Mouse (Mus musculus) B cell, adult (primary cell): ENCODE data around the gene Tcaf2. TPM values are rescaled to one million over a fixed set of nuclear protein-coding genes. Genes with fewer than 3 reads are reported as not detected.

Experiments
- total RNA-seq: library from RNA; stranded (reverse); gene quantifications from 4 replicates; pipeline ENCODE4 v1.2.4, GENCODE M21; 2023; ENCODE audit not compliant: inconsistent age

The Tcaf2 gene
- not detected in 4 replicates for total RNA-seq

GRCm38 (mm10) chr6:42644912-42645549, at the start of gene Tcaf2:
Gene Tcaf2 (minus strand): TSS chr6:42645254.

GRCm38 (mm10) chr6:42597592-42597991, 47.5 kb downstream of the Tcaf2 start, which contains the start of gene Tcaf3:
Gene Tcaf3 (minus strand): TSS chr6:42597692.

Other genes starting within 250 kb of the Tcaf2 start
- 0.60 to 1.0 TPM (median 0.86 TPM) in 3 of 4 replicates, not detected in the other for gene Tas2r143, start 245.0 kb downstream of the Tcaf2 start, total RNA-seq
- 0.81 TPM in 1 of 4 replicates, not detected in the others for gene Tas2r135, start 239.8 kb downstream of the Tcaf2 start, total RNA-seq
- 0.78 TPM in 1 of 4 replicates, not detected in the others for gene Tas2r126, start 210.7 kb downstream of the Tcaf2 start, total RNA-seq
- gene Olfr458, start 180.1 kb downstream of the Tcaf2 start, total RNA-seq, result not detected in 4 replicates
- not detected in 4 replicates for gene Olfr457, start 168.9 kb downstream of the Tcaf2 start, total RNA-seq
- not detected in 4 replicates for gene Olfr456, start 158.0 kb downstream of the Tcaf2 start, total RNA-seq
- gene Olfr455, start 97.7 kb downstream of the Tcaf2 start, total RNA-seq, result not detected in 4 replicates
- not detected in 4 replicates for gene Tcaf3, start 47.6 kb downstream of the Tcaf2 start, total RNA-seq
- not detected in 4 replicates for gene Tcaf1, start 64.8 kb upstream of the Tcaf2 start, total RNA-seq
- gene Olfr453, start 94.1 kb upstream of the Tcaf2 start, total RNA-seq, result not detected in 4 replicates
- not detected in 4 replicates for gene Olfr38, start 111.2 kb upstream of the Tcaf2 start, total RNA-seq
- gene Olfr452, start 139.8 kb upstream of the Tcaf2 start, total RNA-seq, result not detected in 4 replicates
- gene Olfr450, start 166.7 kb upstream of the Tcaf2 start, total RNA-seq, result not detected in 4 replicates
- gene Olfr449, start 189.1 kb upstream of the Tcaf2 start, total RNA-seq, result not detected in 4 replicates
- gene Olfr448, start 245.2 kb upstream of the Tcaf2 start, total RNA-seq, result not detected in 4 replicates